Mouse (Mus musculus) intestine, postnatal 0 days (tissue): ENCODE measurements at regions not wholly inside any gene's neighbourhood (a gene's known extent, or its start where the extent isn't known, plus 50 kb on each side); places are given as distances from the start of the nearest gene placed in this dataset.

ENCODE experiments used
- ATAC-seq: fragments of 200-750 bp; cut with Nextera tagmentation; 2 replicates; pipeline ENCODE4 v1.8.0; 2017; ENCODE audit warnings: mild to moderate bottlenecking, moderate TSS enrichment, moderate library complexity
- H3K27ac ChIP-seq: fragments of 300-500 bp; sonication (generic); 2 replicates; pipeline ENCODE4 v1.5.1; 2014; ENCODE audit warnings: mild to moderate bottlenecking, low read depth, low read length, moderate library complexity
- H3K27me3 ChIP-seq: fragments of 300-500 bp; sonication (generic); replicated peaks from 2 replicates; pipeline ENCODE4 v1.6.1; 2014; ENCODE audit warnings: low read length, mixed read lengths; ENCODE audit not compliant: control insufficient read depth, insufficient read depth
- H3K36me3 ChIP-seq: fragments of 300-500 bp; sonication (generic); 2 replicates; pipeline ENCODE4 v1.6.1; 2014; ENCODE audit warnings: mild to moderate bottlenecking, moderate library complexity; ENCODE audit not compliant: control insufficient read depth, insufficient read depth
- H3K4me1 ChIP-seq: fragments of 300-500 bp; sonication (generic); replicated peaks from 2 replicates; pipeline ENCODE4 v1.6.1; 2014; ENCODE audit warnings: antibody characterized with exemption, low read length, mixed read lengths; ENCODE audit not compliant: control insufficient read depth, insufficient read depth
- H3K4me2 ChIP-seq: fragments of 300-500 bp; sonication (generic); replicated peaks from 2 replicates; pipeline ENCODE4 v1.6.1; 2014; ENCODE audit warnings: low read depth, mild to moderate bottlenecking, moderate library complexity
- H3K4me3 ChIP-seq: fragments of 300-500 bp; sonication (generic); 2 replicates; pipeline ENCODE4 v1.5.1; 2014; ENCODE audit warnings: low read depth, low read length
- H3K9ac ChIP-seq: fragments of 300-500 bp; sonication (generic); 2 replicates; pipeline ENCODE4 v1.6.1; 2014; ENCODE audit warnings: mild to moderate bottlenecking, low read depth, low read length
- H3K9me3 ChIP-seq: fragments of 300-500 bp; sonication (generic); 2 replicates; pipeline ENCODE4 v1.6.1; 2016; ENCODE audit warnings: mixed run types; ENCODE audit not compliant: control insufficient read depth
- CTCF ChIP-seq: sonication (generic); IDR thresholded peaks from 2 replicates; pipeline ENCODE4 v1.5.1; 2016; ENCODE audit warnings: low read depth, mild to moderate bottlenecking, control low read depth, antibody characterized with exemption, moderate library complexity
- WGBS: fragments of 180-500 bp; shearing (Covaris S2); extraction: QIAGEN DNeasy Blood & Tissue Kit; methylation state at CpG from one replicate; pipeline ENCODE4 v1.1.7; 2014; 5-methylcytosine and 5-hydroxymethylcytosine counted together

- Histone ChIP-seq H3K4me1 (no peaks in the 10 kb centered on the region), H3K4me2 (no peak overlapping the region), H3K27ac (no peak overlapping the region), H3K9ac (no peak overlapping the region), H3K36me3 (no peaks in the 10 kb centered on the region), H3K4me3 (no peak overlapping the region), H3K9me3 (no peaks in the 10 kb centered on the region), H3K27me3 (no peaks in the 10 kb centered on the region)
- no peak for ATAC-seq
- WGBS, result 87% methylated on average over 8 of the region's 8 CpGs
- TF ChIP-seq CTCF, result no peak
Observed at GRCm38 (mm10) chr9:87408805-87409204, 153.5 kb upstream of the Cep162 start.

- ATAC-seq, result no peak
- WGBS, result 56% methylated on average over 12 of the region's 12 CpGs
- Histone ChIP-seq H3K4me3 (no peak overlapping the region), H3K27ac (no peak overlapping the region), H3K27me3 (no peaks in the 10 kb centered on the region), H3K36me3 (no peaks in the 10 kb centered on the region), H3K4me2 (no peak overlapping the region), H3K9me3 (no peaks in the 10 kb centered on the region), H3K9ac (no peak overlapping the region), H3K4me1 (no peaks in the 10 kb centered on the region)
- TF ChIP-seq CTCF, result no peak
Observed at GRCm38 (mm10) chr9:87406476-87406875, 151.1 kb upstream of the Cep162 start.

- WGBS, result 84% methylated on average over 7 of the region's 7 CpGs
- Histone ChIP-seq H3K9me3 (no peaks in the 10 kb centered on the region), H3K9ac (no peak overlapping the region), H3K27ac (no peak overlapping the region), H3K36me3 (no peaks in the 10 kb centered on the region), H3K27me3 (no peaks in the 10 kb centered on the region), H3K4me1 (no peaks in the 10 kb centered on the region), H3K4me3 (no peak overlapping the region), H3K4me2 (no peak overlapping the region)
- no peak for TF ChIP-seq CTCF
- ATAC-seq, result no peak
Observed at GRCm38 (mm10) chr9:87405115-87405720, 149.9 kb upstream of the Cep162 start.

GRCm38 (mm10) chr9:87402010-87402409, 146.7 kb upstream of the Cep162 start:
- Histone ChIP-seq H3K4me2 (no peak overlapping the region), H3K27ac (no peak overlapping the region), H3K4me1 (no peaks in the 10 kb centered on the region), H3K9me3 (no peaks in the 10 kb centered on the region), H3K27me3 (no peaks in the 10 kb centered on the region), H3K36me3 (no peaks in the 10 kb centered on the region), H3K4me3 (no peak overlapping the region), H3K9ac (no peak overlapping the region)
- no peak for TF ChIP-seq CTCF
- no peak for ATAC-seq
- 80% methylated on average over 3 of the region's 3 CpGs for WGBS

- no peak for ATAC-seq
- Histone ChIP-seq H3K36me3 (no peaks in the 10 kb centered on the region), H3K4me2 (no peak overlapping the region), H3K9me3 (no peaks in the 10 kb centered on the region), H3K27me3 (no peaks in the 10 kb centered on the region), H3K9ac (no peak overlapping the region), H3K4me1 (no peaks in the 10 kb centered on the region), H3K4me3 (no peak overlapping the region), H3K27ac (no peak overlapping the region)
- no peak for TF ChIP-seq CTCF
- 82% methylated on average over 5 of the region's 5 CpGs for WGBS
Observed at GRCm38 (mm10) chr9:87387516-87387915, 132.2 kb upstream of the Cep162 start.

- no peak overlapping the region for H3K9ac ChIP-seq
- H3K4me3 ChIP-seq, result no peak overlapping the region
- H3K4me2 ChIP-seq, result no peak overlapping the region
- H3K4me1 ChIP-seq, result no peaks in the 10 kb centered on the region
- H3K36me3 ChIP-seq, result no peaks in the 10 kb centered on the region
- no peaks in the 10 kb centered on the region for H3K27me3 ChIP-seq
- no peak overlapping the region for H3K27ac ChIP-seq
- ATAC-seq, result no peak
- no peak for TF ChIP-seq CTCF
- H3K9me3 ChIP-seq, result no peaks in the 10 kb centered on the region
- 68% methylated on average over 3 of the region's 3 CpGs for WGBS
Observed at GRCm38 (mm10) chr9:87383513-87383912, 128.2 kb upstream of the Cep162 start.

- no peaks in the 10 kb centered on the region for H3K4me1 ChIP-seq
- H3K27me3 ChIP-seq, result no peaks in the 10 kb centered on the region
- ATAC-seq, result no peak
- H3K36me3 ChIP-seq, result no peaks in the 10 kb centered on the region
- H3K9me3 ChIP-seq, result no peaks in the 10 kb centered on the region
- no peak overlapping the region for H3K27ac ChIP-seq
- H3K4me3 ChIP-seq, result no peak overlapping the region
- 71% methylated on average over 7 of the region's 7 CpGs for WGBS
- TF ChIP-seq CTCF, result no peak
- H3K9ac ChIP-seq, result no peak overlapping the region
- H3K4me2 ChIP-seq, result no peak overlapping the region
Observed at GRCm38 (mm10) chr9:87377921-87378320, 122.6 kb upstream of the Cep162 start.
